Mouse (Mus musculus): ENCODE data around the gene Pygo2.
A peak's percentile ranks its signal among the peaks of the same experiment; 100 is the strongest.
"Not testable (repeated sequence)": the region's sequence is repeated elsewhere in the genome, so short reads cannot be mapped to it uniquely, and the experiment has no call there.

The Pygo2 gene

DNA sequence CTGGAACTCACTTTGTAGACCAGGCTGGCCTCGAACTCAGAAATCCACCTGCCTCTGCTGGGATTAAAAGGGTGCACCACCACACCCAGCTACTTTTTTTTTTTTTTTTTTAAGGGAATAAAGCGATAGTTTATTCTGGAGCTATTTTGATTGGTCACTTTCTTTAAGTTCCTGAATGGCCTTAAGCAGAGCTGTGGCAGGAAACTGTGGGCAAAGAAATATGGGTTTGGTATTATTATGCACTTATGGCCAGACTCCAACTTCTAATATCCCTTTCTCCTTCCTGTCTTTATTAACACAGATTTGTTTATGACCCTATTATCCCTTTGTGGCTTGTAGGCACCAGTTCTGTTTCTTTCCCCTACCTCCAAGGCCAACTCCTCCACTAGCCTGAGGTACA is 9.6 kb upstream of the Pygo2 start:
- no peak for DNase-seq (ENCODE audit: low read depth, low spot score)

DNA sequence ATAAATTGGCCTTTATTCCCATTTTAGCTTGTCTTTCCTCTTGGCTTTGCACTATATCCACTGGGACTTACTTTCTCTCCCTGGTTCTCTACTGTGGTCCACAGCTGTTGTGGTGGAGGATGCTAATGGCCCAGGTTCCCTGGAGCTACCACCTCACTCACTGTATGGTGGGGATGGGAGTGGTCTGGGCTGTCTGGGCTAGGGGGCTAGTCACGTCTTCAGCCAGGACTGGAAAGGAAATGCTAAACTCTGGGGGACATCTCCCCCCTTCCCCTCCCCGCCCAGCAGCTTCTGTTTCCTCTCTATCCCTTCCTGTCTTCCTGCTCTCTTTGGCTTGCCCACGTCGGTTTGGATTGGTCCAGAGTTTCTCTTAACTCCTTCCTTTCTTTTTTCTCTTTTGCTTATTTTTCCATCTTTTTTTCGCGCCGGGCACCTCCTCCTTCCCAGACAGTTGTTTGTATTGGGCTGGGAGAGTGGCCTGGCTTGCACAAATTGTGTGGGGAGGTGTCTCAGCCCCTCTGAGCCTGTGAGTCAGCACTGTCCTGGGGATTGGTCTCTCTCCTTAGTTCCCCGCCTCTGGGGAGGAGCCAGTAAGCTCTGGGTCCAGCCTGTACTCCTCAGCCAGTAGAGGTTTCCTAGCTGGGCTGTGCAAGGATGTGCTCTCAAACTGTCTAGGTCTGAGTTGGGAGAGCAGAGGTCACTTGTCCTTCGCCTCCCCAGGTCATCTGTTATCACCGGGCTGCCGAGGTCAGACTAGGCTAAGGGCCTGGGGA is 8.8 kb upstream of the Pygo2 start:
- DNase-seq (ENCODE audit: low read depth, low spot score) = peak; percentile 76

DNA sequence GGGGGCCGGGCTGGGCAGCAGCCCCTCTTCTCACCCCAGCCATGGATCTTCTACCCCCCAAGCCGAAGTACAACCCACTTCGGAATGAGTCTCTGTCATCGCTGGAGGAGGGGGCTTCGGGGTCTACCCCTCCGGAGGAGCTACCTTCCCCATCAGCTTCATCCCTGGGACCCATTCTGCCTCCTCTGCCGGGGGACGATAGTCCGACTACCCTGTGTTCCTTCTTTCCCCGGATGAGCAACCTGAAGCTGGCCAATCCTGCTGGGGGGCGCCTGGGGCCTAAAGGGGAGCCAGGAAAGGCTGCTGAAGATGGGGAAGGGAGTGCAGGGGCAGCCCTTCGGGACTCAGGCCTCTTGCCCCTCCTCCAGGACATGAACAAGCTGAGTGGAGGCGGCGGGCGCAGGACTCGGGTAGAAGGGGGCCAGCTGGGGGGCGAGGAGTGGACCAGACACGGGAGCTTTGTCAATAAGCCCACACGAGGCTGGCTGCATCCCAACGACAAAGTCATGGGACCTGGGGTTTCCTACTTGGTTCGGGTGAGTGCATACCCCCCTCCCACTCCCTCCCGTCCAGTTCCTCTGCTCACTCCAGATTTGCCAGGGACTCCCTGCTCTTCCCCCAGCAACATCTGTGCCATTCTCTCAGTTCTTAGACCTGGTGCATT is 8.1 kb upstream of the Pygo2 start:
- no peak for DNase-seq (ENCODE audit: low read depth, low spot score)

DNA sequence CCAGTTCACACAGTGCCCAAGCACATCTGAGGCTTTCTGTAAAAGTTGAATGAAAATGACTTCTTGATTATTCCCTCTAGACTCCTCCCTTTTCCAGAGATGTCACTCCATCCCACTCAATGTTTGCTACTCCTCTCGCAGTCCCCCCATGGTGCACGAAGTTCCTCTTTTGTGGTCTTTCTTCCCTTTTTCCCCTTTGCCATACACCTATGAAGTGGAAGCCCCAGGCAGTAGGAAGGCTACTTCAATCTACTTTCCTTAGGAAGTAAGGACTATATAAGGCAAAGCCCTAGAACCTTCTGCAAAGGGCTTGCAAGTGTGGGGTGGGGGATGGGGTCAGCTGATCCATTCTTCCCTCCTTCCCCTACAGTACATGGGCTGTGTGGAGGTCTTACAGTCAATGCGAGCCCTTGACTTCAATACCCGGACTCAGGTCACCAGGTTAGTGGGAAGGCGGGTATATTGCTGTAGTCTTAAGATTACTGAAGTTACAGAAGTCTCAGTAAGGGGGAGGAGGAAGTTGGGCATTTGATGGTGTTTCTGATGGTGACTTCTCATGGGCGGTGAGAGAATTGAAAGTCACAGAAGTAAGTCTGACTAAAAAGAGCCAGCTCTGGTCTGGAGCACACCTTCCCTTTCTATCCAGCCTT is 7.3 kb upstream of the Pygo2 start:
- DNase-seq (ENCODE audit: low read depth, low spot score) = no peak

DNA sequence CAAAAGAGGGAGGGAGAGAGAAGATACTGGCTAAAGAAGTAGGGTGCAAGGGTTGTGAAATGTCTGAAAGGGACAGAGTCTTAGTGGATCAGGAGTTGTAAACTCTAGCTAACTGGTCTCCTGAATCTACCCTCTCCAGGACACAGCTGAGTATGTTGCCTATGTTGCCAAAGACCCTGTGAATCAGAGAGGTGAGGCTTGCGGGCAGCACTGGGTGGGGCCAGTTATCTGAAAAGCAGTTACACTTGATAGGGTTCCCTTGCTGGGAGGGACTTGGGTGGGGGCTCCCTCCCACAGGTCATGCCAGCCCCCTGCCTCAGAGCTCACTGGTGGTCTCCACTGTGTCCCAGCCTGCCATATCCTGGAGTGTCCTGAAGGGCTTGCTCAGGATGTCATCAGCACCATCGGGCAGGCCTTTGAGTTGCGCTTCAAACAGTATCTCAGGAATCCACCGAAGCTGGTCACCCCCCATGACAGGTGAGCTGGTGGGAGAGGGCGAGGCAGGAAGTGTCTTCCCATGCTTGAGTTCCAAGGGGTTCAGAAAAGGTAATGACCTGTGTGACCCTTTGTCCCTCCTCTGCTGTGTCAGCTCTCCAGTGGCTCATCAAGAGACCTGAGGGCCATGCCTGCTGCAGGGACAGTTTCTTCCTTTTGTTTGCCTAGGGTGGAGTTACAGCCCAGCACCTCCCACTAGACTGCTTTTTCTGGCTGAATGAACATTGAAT is 5.4 kb upstream of the Pygo2 start:
- no peak for DNase-seq (ENCODE audit: low read depth, low spot score)

DNA sequence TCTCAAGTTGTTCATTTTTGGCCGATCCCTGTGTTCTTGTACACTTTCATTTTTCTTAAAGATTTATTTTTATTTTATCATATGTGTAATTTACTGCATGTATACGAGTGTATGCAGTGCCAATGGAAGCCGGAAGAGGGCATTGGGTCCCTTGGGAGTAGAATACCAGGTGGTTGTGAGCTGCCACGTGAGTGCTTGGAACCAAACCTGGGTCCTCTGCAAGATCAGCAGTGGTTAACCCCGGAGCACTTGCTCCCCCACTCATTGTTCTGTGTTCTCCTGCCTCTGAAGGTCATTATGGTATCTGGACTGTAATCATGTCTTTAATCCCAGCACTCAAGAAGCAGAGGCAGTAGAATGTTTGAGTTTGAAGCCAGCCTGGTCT is 4.9 kb upstream of the Pygo2 start:
- DNase-seq (ENCODE audit: low read depth, low spot score) = no peak

DNA sequence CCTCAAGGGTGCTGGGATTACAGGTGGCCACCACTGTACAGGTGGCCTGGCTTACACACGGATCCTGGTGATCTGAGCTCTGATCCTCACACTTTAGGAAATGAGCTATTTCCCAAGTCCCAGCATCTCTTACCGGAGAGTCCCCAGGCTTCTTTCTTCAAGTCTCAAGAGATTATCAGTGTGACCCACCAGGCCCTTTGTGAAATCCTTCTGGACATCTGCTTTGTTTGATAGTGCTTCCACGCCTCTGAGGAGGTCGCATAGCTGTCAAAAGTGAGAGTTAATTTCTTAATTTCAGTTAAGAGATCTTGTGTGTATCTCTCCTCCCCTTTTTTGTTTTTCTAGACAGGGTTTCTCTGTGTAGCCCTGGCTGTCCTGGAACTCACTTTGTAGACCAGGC is 4.1 kb upstream of the Pygo2 start:
- no peak for DNase-seq (ENCODE audit: low read depth, low spot score)

DNA sequence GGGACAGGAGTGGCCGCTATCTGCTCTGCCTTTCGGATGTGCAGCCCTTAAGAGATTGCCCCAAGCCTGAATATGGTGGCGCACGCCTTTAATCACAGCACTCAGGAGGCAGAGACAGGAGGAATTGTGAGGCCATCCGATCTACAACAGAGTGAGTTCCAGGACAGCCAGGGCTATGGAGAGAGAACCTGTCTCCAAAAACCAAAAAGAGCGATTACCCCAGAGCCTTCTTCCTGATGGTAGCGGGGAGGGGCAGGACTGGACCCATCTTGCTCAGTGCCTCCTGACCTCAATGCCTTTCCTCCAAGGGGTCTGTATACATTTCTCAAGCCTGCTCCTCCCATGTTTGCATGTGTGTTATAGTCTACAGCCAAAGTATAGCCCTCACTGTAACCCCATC is 993 bp upstream of the Pygo2 start:
- not testable (repeated sequence) for DNase-seq (ENCODE audit: low read depth, low spot score)

DNA sequence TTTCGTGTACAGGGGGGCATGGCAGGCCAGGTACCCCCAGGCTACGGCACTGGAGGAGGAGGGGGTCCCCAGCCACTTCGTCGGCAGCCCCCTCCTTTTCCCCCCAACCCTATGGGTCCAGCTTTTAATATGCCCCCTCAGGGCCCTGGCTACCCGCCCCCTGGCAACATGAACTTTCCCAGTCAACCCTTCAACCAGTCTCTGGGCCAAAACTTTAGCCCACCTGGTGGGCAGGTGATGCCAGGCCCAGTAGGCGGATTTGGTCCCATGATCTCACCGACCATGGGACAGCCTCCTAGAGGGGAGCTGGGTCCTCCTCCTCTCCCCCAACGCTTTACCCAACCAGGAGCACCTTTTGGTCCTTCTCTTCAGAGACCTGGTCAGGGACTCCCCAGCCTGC is 2.6 kb downstream of the Pygo2 start:
- DNase-seq (ENCODE audit: low read depth, low spot score) = no peak

DNA sequence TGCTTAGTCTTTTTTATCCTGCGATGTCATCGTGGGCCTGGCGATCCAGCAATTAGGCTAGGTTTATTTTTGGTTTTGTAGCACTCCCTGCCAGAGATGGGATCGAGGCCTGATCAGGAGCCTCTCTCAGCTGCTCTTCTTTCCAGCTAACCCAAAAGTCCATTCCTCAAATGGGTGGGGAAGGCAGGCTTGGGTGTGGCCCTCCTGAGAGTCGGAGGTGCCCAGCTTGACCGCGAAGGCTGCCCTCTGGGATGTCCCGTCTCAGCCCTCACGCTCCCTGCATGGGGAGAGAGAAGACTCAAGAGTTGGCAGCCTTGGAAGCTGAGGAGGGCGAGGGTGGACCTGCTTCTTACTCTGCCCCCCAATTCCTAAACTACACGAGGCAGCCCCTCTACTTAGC is 4.5 kb downstream of the Pygo2 start:
- no peak for DNase-seq (ENCODE audit: low read depth, low spot score)

DNA sequence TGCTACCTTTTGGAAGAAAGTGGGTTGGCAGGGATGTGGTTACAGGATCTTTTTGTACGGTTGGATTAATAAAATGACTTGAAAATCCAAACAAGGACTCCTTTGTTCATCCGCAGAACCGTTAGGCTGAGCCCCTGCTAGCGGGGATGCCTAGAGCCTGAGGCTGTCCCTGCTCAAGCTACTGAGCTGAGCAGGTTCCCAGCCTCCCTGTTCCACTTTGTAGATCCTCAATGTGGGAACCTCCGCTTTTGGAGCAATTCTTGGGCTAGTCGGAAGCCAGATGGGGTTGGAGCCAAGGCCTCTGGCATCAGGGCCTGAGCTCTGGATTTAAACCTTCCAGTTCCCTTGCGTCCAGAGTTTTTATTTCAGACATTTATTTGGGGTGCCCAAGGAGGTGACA is 5.0 kb downstream of the Pygo2 start:
- no peak for DNase-seq (ENCODE audit: low read depth, low spot score)

DNA sequence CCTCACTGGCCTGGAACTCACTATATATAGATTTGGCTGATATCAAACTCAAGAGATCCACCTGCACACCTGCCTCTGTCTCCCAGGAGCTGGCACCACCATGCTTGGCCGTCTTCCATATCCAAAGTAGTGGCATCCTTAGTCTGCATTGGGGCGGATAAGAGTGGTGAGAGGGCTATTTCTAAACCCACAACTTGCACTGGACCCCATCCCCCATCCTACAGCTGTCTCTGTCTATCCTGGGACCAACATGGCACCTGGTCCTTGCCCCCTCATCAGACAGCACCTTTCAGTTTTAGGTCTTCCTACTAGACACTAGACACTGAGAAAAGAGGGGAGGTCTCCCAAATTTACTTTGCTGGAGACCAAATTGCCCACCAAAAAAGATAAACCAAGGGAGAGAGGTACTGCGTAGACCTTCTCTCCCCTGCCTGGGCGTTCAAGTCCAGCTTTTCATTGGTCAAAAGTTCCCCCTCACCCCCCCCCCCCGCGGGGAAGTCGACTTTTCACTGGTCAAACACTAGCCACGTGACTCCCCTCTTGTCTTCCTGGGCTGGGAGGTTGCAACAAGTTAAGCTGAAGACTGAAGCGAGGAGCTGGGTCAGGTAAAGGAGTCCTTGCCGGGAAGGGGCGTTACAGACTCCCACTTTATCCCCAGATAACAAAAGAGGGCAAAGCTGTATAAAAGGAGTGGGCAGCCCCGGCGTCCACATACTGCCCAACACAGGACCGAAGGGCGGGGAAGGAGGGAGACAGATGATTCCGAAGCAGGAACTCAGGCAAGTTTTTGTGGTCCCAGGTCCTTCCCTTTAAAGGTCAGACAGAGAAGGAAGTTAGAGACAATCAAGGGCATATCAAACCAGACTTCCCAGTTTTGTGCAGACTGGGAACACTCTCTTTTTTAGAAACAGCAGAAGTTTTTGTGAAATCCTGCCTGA is 6.4 kb downstream of the Pygo2 start, which contains the start of gene Pbxip1:
TSS of gene Pbxip1 (plus strand) at position 531 of the 938 bp plus-strand sequence.
- DNase-seq (ENCODE audit: low read depth, low spot score) = peak; percentile 26

DNA sequence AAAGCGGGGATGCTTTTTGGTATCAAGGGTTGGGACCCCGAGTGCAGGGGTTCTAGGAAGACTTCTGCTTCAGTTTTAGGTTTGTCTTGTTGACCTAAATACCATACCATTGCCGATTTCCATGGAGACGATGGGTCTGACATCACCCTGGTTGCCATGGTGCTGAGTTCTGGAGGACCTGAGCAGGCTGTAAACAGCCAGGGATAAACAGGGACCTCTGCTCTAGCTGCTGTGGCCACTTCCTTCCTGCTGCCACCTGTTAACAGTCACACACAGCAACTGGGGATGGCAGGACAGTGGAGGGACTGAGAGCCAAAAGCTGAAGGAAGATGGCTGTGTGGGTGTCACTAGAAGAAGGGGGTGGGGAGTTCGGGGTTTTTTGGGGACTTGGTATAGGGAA is 7.3 kb downstream of the Pygo2 start:
- no peak for DNase-seq (ENCODE audit: low read depth, low spot score)

DNA sequence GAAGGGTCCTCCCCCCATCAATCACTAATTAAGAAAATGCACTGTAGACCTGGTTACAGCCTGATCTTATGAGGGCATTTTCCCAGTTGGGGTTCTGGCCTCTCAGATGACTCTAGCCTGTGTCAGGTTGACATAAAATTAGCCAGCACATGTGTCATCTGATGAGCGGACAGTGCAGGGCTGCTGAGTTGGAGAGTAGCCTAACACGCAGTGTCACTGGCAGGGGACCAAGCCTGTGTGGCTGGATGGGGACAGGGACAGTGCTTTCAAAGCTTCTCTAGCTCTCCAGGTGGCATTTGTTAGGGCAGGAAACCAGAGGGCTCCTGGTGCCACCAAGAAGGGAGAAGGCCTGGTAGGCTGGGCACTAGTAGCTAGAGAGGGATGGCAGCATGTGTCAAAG is 10.7 kb downstream of the Pygo2 start:
- no peak for DNase-seq (ENCODE audit: low read depth, low spot score)

DNA sequence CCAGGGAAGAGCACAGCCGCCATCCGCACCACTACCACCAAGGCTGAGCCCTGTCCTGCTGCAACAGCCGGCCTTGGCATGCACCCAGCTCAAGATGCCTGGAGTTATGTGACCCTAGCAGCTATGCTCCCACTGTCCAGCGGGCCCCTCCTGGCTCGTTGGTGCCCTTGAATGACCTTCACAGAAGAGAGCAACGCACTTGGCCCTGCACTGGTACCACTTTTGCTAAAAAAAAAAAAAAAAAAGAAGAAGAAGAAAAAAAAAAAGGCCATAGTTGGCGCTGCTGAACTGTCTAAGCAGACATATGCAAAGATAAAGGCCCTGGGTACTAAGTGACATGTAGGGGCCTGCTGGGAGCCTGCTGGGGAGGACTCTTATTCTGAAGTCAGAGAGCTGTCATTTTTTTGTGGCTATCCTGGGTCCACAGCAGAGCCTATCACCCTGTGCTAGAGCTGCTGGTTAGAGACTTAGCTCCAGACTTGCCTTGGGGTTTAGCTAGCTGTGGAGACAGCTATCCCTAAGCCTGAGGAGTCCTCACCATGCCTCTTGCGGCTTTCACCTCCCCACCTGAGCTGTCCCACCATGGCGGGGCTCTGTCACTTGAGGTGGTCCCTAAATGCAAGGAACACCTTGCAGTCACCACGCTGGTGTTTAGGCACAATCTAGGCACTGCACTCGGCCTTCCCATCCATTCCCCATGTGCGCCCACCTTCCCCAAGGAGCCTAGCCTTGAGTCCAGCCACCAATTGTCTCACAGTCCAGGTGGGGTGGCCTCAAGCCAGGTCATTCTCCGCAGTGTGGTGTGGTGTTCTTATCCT is 18.9 kb downstream of the Pygo2 start:
- no peak for DNase-seq (ENCODE audit: low read depth, low spot score)

DNA sequence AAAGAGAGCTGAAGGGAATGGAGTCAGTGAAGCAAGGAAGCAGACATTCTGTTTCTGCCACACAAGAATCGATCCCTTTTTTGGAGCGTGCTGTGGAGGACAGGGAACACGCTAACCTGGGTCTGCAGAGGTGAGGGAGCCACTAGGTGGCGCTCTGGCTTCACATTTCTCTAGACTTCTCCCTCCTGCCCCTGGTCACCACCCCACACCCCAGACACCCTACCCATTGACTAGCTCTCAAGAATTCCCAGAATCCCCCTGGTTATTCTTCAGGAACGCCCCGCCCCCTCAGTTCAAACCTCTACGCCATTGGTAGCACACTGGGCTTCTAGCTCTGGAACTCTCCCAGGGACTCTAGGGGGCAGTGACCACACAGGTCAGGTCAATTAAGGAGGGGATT is 19.5 kb downstream of the Pygo2 start:
- peak; percentile 57 for DNase-seq (ENCODE audit: low read depth, low spot score)

DNA sequence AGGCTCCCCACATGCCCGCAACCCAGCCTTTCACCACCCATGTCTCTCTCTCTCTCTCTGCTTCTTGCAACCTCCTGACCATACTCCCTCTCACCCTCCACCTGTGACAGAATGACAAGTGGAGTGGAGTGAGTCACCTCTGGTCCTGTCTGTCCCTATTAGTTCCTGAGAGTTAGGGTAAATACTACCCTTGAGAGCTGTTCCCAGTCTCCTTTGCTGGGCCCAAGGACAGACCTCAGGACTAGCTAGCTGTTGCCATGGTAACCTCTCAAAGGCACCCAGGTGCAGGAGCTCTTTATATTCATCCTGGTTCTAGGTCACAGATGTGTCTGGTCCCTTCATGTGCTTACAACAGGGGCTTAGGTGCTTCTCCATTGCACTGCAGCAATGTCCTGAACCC is 21.9 kb downstream of the Pygo2 start:
- DNase-seq (ENCODE audit: low read depth, low spot score) = no peak

DNA sequence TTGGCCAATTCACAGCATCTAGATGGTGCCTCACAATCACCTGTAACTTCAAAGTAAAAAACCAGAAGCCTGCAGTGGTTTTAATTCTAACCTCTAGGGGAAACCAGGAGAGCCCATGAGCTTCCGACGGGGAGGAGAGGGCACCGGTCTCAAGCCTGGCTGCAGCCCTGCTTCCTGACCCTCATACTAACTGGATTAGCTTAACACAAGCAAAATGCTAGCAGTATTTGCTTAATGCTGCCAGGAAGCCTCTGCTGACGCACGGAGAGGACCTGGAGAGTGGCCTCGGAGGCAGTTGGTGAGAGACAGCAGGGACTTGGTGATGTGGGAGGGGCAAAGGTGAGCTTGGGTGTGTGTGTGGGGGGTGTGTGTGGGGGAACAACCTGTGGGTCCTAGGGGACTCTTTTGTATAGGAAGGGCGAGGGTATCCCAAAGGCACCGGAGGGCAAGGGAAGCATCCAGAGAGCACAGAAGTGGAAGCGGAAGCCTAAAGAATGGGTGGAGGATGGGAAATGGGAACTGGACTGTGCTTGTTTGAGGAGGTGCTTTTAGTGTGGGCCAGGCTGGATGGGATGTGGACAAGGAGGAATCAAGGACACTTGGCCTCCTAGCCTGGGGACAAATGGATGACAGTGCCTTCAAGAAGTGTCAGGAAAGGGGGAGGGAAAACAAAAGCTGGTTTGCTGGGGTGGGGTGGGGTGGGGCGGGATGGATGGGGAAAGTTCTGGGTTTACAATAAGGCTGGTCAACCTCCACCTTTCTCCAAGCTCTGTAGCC is 24.6 kb downstream of the Pygo2 start, which contains the start of gene Pmvk:
TSS of gene Pmvk (plus strand) at position 141 of the 777 bp plus-strand sequence.
- no peak for DNase-seq (ENCODE audit: low read depth, low spot score)

DNA sequence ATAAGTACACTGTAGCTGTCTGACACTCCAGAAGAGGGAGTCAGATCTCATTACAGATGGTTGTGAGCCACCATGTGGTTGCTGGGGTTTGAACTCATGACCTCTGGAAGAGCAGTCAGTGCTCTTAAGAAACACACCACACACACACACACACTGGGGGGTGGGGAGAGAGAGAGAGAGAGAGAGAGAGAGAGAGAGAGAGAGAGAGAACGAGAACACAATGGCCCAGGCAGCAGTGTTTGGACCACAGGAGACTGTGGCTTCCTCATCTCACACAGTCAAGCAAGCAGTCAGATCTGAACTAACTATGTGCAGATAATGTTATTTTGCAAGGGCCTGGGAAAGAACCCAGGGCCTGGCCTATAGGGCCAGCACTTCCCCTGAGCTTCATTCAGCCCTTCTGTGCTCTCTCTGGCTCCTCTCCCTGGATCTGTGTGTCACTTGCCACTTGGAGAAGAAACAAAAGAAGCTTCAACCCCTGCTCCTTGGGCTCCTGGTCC is 25.8 kb downstream of the Pygo2 start:
- DNase-seq (ENCODE audit: low read depth, low spot score) = no peak

All from c-Kit-negative CD71-positive TER-119-positive erythroid progenitor cells, embryonic 14.5 days (primary cell).